Mouse (Mus musculus): ENCODE results near the gene C77080.
"Not testable (repeated sequence)": the region's sequence is repeated elsewhere in the genome, so short reads cannot be mapped to it uniquely, and the experiment has no call there.

The C77080 gene

GRCm38 (mm10) chr4:129220376-129221089 is 40.7 kb downstream of the C77080 start:
- in situ Hi-C loops (cut with MboI; ENCODE audit: low sequenced_read_pairs) = no loop called here

- in situ Hi-C loops (cut with MboI; ENCODE audit: low sequenced_read_pairs) = loop anchor here (5.0 kb wide), 1 partner anchor 58 kb away; no protein-coding TSS in a partner anchor
These were observed 42.0 kb downstream of the C77080 start for GRCm38 (mm10) chr4:129219198-129219597.

- in situ Hi-C loops (cut with MboI; ENCODE audit: low sequenced_read_pairs) = loop anchor here (5.0 kb wide), 1 partner anchor 59 kb away; no protein-coding TSS in a partner anchor
These were observed 42.5 kb downstream of the C77080 start for GRCm38 (mm10) chr4:129218569-129219175.

GRCm38 (mm10) chr4:129212486-129212885 is 48.7 kb downstream of the C77080 start:
- in situ Hi-C loops (cut with MboI; ENCODE audit: low sequenced_read_pairs) = not testable (repeated sequence)

GRCm38 (mm10) chr4:129211461-129211860 is 49.7 kb downstream of the C77080 start:
- in situ Hi-C loops (cut with MboI; ENCODE audit: low sequenced_read_pairs) = no loop called here

GRCm38 (mm10) chr4:129209504-129209903 is 51.7 kb downstream of the C77080 start:
- in situ Hi-C loops (cut with MboI; ENCODE audit: low sequenced_read_pairs) = no loop called here

- in situ Hi-C loops (cut with MboI; ENCODE audit: low sequenced_read_pairs) = no loop called here
These were observed 54.4 kb downstream of the C77080 start for GRCm38 (mm10) chr4:129206792-129207191.

- in situ Hi-C loops (cut with MboI; ENCODE audit: low sequenced_read_pairs) = no loop called here
These were observed 56.5 kb downstream of the C77080 start for GRCm38 (mm10) chr4:129204655-129205054.

GRCm38 (mm10) chr4:129197514-129197913 is 63.7 kb downstream of the C77080 start:
- in situ Hi-C loops (cut with MboI; ENCODE audit: low sequenced_read_pairs) = no loop called here

GRCm38 (mm10) chr4:129194280-129194679 is 66.9 kb downstream of the C77080 start:
- in situ Hi-C loops (cut with MboI; ENCODE audit: low sequenced_read_pairs) = no loop called here

GRCm38 (mm10) chr4:129191691-129192090 is 69.5 kb downstream of the C77080 start:
- in situ Hi-C loops (cut with MboI; ENCODE audit: low sequenced_read_pairs) = no loop called here

GRCm38 (mm10) chr4:129190538-129190937 is 70.7 kb downstream of the C77080 start:
- in situ Hi-C loops (cut with MboI; ENCODE audit: low sequenced_read_pairs) = no loop called here

- in situ Hi-C loops (cut with MboI; ENCODE audit: low sequenced_read_pairs) = no loop called here
These were observed 71.4 kb downstream of the C77080 start, which contains the start of the genes S100pbp and Yars for GRCm38 (mm10) chr4:129189542-129190519. Gene S100pbp, minus strand, starts transcription at chr4:129189727. Gene Yars, plus strand, starts transcription at chr4:129189760.

GRCm38 (mm10) chr4:129188803-129189541 is 72.2 kb downstream of the C77080 start:
- in situ Hi-C loops (cut with MboI; ENCODE audit: low sequenced_read_pairs) = no loop called here

- in situ Hi-C loops (cut with MboI; ENCODE audit: low sequenced_read_pairs) = no loop called here
These were observed 73.1 kb downstream of the C77080 start for GRCm38 (mm10) chr4:129188041-129188659.

- in situ Hi-C loops (cut with MboI; ENCODE audit: low sequenced_read_pairs) = no loop called here
These were observed 81.6 kb downstream of the C77080 start for GRCm38 (mm10) chr4:129179560-129179959.

- in situ Hi-C loops (cut with MboI; ENCODE audit: low sequenced_read_pairs) = no loop called here
These were observed 88.7 kb downstream of the C77080 start for GRCm38 (mm10) chr4:129172529-129172928.
